Mouse (Mus musculus): ENCODE data around the gene Rgs12. TPM values are rescaled to one million over a fixed set of nuclear protein-coding genes. Genes with fewer than 3 reads are reported as not detected.

The Rgs12 gene
- polyA plus RNA-seq, 1 experiment from 2014 or later, result 57.6 TPM

GRCm38 (mm10) chr5:34917234-34917655 is 32.0 kb upstream of the Rgs12 start:
- Histone ChIP-seq H3K36me3 (replicated peaks) (peaks cover 9% of the 10 kb centered on the region; the same call in 1 of the 2 replicates), H3K9me3 (no peaks in the 10 kb centered on the region), H3K27me3 (ENCODE audit: poor library complexity, severe bottlenecking) (no peaks in the 10 kb centered on the region), H3K4me1 (peaks cover 18% of the 10 kb centered on the region), H3K4me3 (no peak overlapping the region), H3K27ac (peak overlapping the region; percentile 78)
- no peak for DNase-seq (ENCODE audit: extremely low spot score, low spot score)
- WGBS, result 79% methylated on average over 10 of the region's 10 CpGs

- 81% methylated on average over 3 of the region's 3 CpGs for WGBS
- H3K27ac ChIP-seq, result no peak overlapping the region
Observed at GRCm38 (mm10) chr5:34918785-34919184, 30.5 kb upstream of the Rgs12 start.

GRCm38 (mm10) chr5:34922531-34922930 is 26.7 kb upstream of the Rgs12 start:
- WGBS, result 78% methylated on average over 6 of the region's 6 CpGs
- peaks cover 26% of the 10 kb centered on the region for H3K36me3 ChIP-seq (replicated peaks)
- H3K9me3 ChIP-seq, result no peaks in the 10 kb centered on the region
- no peak overlapping the region for H3K4me3 ChIP-seq
- no peaks in the 10 kb centered on the region for H3K27me3 ChIP-seq (ENCODE audit: poor library complexity, severe bottlenecking)
- peaks cover 1% of the 10 kb centered on the region for H3K4me1 ChIP-seq
- no peak for DNase-seq (ENCODE audit: extremely low spot score, low spot score)
- H3K27ac ChIP-seq, result peak overlapping the region; percentile 21; the same call in 1 of the 2 replicates

More at GRCm38 (mm10) chr5:34918785-34919184, 30.5 kb upstream of the Rgs12 start:
- H3K4me3 ChIP-seq, result no peak overlapping the region
- H3K27me3 ChIP-seq (ENCODE audit: poor library complexity, severe bottlenecking), result no peaks in the 10 kb centered on the region
- no peaks in the 10 kb centered on the region for H3K9me3 ChIP-seq
- H3K4me1 ChIP-seq, result peaks cover 18% of the 10 kb centered on the region
- no peak for DNase-seq (ENCODE audit: extremely low spot score, low spot score)
- peaks cover 13% of the 10 kb centered on the region for H3K36me3 ChIP-seq (replicated peaks)

- H3K27ac ChIP-seq, result no peak overlapping the region
- WGBS, result 95% methylated on average over 4 of the region's 4 CpGs
Observed at GRCm38 (mm10) chr5:34923920-34924319, 25.3 kb upstream of the Rgs12 start.

GRCm38 (mm10) chr5:34924519-34924918 is 24.7 kb upstream of the Rgs12 start:
- Histone ChIP-seq H3K27me3 (ENCODE audit: poor library complexity, severe bottlenecking) (no peaks in the 10 kb centered on the region), H3K36me3 (replicated peaks) (peaks cover 26% of the 10 kb centered on the region), H3K4me3 (no peak overlapping the region), H3K4me1 (no peaks in the 10 kb centered on the region), H3K27ac (peak overlapping the region; percentile 20; the same call in 1 of the 2 replicates), H3K9me3 (no peaks in the 10 kb centered on the region)
- no peak for DNase-seq (ENCODE audit: extremely low spot score, low spot score)
- WGBS, result 94% methylated on average over 7 of the region's 7 CpGs

More at GRCm38 (mm10) chr5:34923920-34924319, 25.3 kb upstream of the Rgs12 start:
- Histone ChIP-seq H3K4me1 (no peaks in the 10 kb centered on the region), H3K9me3 (no peaks in the 10 kb centered on the region), H3K36me3 (replicated peaks) (peaks cover 26% of the 10 kb centered on the region), H3K27me3 (ENCODE audit: poor library complexity, severe bottlenecking) (no peaks in the 10 kb centered on the region), H3K4me3 (no peak overlapping the region)
- DNase-seq (ENCODE audit: extremely low spot score, low spot score), result no peak

DNA sequence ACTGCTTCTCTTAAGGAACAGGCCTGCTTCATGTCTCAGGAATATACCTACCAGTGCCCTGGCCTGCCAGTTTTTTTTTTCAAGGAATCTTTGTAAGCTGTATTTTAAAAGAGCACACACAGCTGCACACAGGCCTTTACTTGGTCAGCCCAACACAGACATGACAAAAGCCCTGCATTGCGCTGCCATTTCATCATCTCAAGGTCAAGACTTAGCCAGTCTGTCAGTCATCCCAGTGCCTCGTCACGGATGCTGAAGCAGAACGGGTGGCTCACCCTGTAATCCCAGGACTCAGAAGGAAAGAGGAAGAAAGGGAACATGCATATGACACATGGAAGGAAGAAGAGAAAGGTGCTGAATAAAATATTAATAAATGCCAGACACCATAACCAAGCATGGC is 21.6 kb upstream of the Rgs12 start:
- WGBS, result 95% methylated on average over 4 of the region's 4 CpGs
- peaks cover 20% of the 10 kb centered on the region for H3K4me1 ChIP-seq
- H3K27ac ChIP-seq, result no peak overlapping the region

GRCm38 (mm10) chr5:34930151-34930975 is 18.9 kb upstream of the Rgs12 start:
- Histone ChIP-seq H3K27me3 (ENCODE audit: poor library complexity, severe bottlenecking) (no peaks in the 10 kb centered on the region), H3K4me1 (peaks cover 23% of the 10 kb centered on the region), H3K27ac (peak overlapping the region; percentile 77), H3K4me3 (no peak overlapping the region), H3K36me3 (replicated peaks) (no peaks in the 10 kb centered on the region), H3K9me3 (no peaks in the 10 kb centered on the region)
- DNase-seq (ENCODE audit: extremely low spot score, low spot score), result no peak
- 89% methylated on average over 9 of the region's 9 CpGs for WGBS

More for the DNA sequence above, 21.6 kb upstream of the Rgs12 start:
- peaks cover 22% of the 10 kb centered on the region for H3K36me3 ChIP-seq (replicated peaks)
- H3K4me3 ChIP-seq, result no peak overlapping the region
- no peak for DNase-seq (ENCODE audit: extremely low spot score, low spot score)
- no peaks in the 10 kb centered on the region for H3K9me3 ChIP-seq
- H3K27me3 ChIP-seq (ENCODE audit: poor library complexity, severe bottlenecking), result no peaks in the 10 kb centered on the region

GRCm38 (mm10) chr5:34931091-34931490 is 18.2 kb upstream of the Rgs12 start:
- H3K27ac ChIP-seq, result peak overlapping the region; percentile 77
- no peak for DNase-seq (ENCODE audit: extremely low spot score, low spot score)
- H3K4me3 ChIP-seq, result no peak overlapping the region
- WGBS, result 85% methylated on average over 2 of the region's 2 CpGs
- H3K4me1 ChIP-seq, result peaks cover 23% of the 10 kb centered on the region
- no peaks in the 10 kb centered on the region for H3K27me3 ChIP-seq (ENCODE audit: poor library complexity, severe bottlenecking)
- no peaks in the 10 kb centered on the region for H3K36me3 ChIP-seq (replicated peaks)
- no peaks in the 10 kb centered on the region for H3K9me3 ChIP-seq

GRCm38 (mm10) chr5:34931516-34932457 is 17.5 kb upstream of the Rgs12 start:
- WGBS, result 68% methylated on average over 11 of the region's 11 CpGs
- H3K4me1 ChIP-seq, result peaks cover 23% of the 10 kb centered on the region
- no peak for DNase-seq (ENCODE audit: extremely low spot score, low spot score)
- H3K4me3 ChIP-seq, result no peak overlapping the region
- peak overlapping the region; percentile 77 for H3K27ac ChIP-seq
- no peaks in the 10 kb centered on the region for H3K27me3 ChIP-seq (ENCODE audit: poor library complexity, severe bottlenecking)
- H3K9me3 ChIP-seq, result no peaks in the 10 kb centered on the region
- no peaks in the 10 kb centered on the region for H3K36me3 ChIP-seq (replicated peaks)

GRCm38 (mm10) chr5:34932458-34932806 is 16.8 kb upstream of the Rgs12 start:
- no peak for DNase-seq (ENCODE audit: extremely low spot score, low spot score)
- WGBS, result 48% methylated on average over 4 of the region's 4 CpGs
- Histone ChIP-seq H3K4me1 (peaks cover 23% of the 10 kb centered on the region), H3K27ac (peak overlapping the region; percentile 77), H3K9me3 (no peaks in the 10 kb centered on the region), H3K4me3 (no peak overlapping the region), H3K27me3 (ENCODE audit: poor library complexity, severe bottlenecking) (no peaks in the 10 kb centered on the region), H3K36me3 (replicated peaks) (no peaks in the 10 kb centered on the region)

- Histone ChIP-seq H3K9me3 (no peaks in the 10 kb centered on the region), H3K36me3 (replicated peaks) (no peaks in the 10 kb centered on the region), H3K27ac (no peak overlapping the region), H3K27me3 (ENCODE audit: poor library complexity, severe bottlenecking) (no peaks in the 10 kb centered on the region), H3K4me3 (no peak overlapping the region), H3K4me1 (peaks cover 23% of the 10 kb centered on the region)
- 88% methylated on average over 1 of the region's 1 CpGs for WGBS
- DNase-seq (ENCODE audit: extremely low spot score, low spot score), result no peak
Observed at GRCm38 (mm10) chr5:34933461-34933860, 15.8 kb upstream of the Rgs12 start.

DNA sequence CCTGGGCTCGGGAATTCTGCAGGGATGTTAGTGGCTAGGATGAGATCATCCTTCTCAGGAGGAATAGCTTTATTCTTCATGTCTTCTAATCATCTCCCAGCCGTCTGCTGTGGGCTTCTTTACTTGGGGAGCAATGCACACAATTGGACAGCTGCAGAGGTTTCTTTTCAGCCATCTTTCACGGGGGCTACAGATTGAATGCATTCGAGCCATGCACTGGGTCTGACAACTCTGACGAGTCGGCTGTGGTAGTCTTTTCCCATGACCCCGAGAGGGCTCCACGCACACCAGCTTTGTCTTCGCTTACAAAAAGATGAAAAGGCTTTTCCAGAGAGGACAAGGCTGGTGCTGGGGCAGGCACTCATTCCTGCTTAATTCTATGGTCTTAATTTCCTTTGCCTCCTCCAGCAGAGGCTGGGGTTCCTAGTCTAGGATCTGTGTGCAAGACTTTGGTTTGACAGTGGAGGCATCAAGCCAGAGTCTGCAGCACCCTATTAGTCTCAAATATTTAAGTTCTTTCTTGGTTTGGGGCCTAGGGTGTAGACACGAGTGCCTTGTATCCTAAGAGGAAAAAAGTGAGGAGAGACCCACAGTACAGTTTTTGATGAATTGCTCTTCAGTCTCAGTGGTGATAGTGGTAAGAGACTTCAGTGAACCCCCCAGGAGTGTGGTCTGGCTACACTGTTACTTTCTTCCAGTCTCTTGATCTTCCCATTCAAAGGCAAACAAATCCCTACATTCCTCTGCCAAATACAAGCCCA is 7.4 kb upstream of the Rgs12 start:
- no peaks in the 10 kb centered on the region for H3K27me3 ChIP-seq (ENCODE audit: poor library complexity, severe bottlenecking)
- no peaks in the 10 kb centered on the region for H3K9me3 ChIP-seq
- WGBS, result 41% methylated on average over 10 of the region's 10 CpGs
- peak overlapping the region; percentile 85 for H3K27ac ChIP-seq
- no peaks in the 10 kb centered on the region for H3K36me3 ChIP-seq (replicated peaks)
- peak; percentile 56 for DNase-seq (ENCODE audit: extremely low spot score, low spot score)
- H3K4me1 ChIP-seq, result peaks cover 37% of the 10 kb centered on the region
- no peak overlapping the region for H3K4me3 ChIP-seq

Measured in forebrain, embryonic 10.5 days (tissue).